Mouse (Mus musculus) E14TG2a.4 (cell line): Measurements from ENCODE around the gene Nuak2.
A peak's percentile ranks its signal among the peaks of the same experiment; 100 is the strongest.

Source experiments
- H3K27me3 ChIP-seq: 2 replicates; pipeline ENCODE4 v1.6.1; 2014; ENCODE audit warnings: low read length, control low read depth; ENCODE audit not compliant: insufficient read depth
- H3K36me3 ChIP-seq: 2 replicates; pipeline ENCODE4 v1.6.1; 2014; ENCODE audit warnings: low read length, control low read depth; ENCODE audit not compliant: insufficient read depth
- H3K4me1 ChIP-seq: replicated peaks from 2 replicates; pipeline ENCODE4 v1.6.1; 2014; ENCODE audit warnings: low read depth, low read length, control low read depth
- H3K4me3 ChIP-seq: replicated peaks from 2 replicates; pipeline ENCODE4 v1.5.1; 2014; ENCODE audit warnings: mild to moderate bottlenecking, low read length
- H3K9me3 ChIP-seq: 2 replicates; pipeline ENCODE4 v1.6.1; 2014; ENCODE audit warnings: low read length, control low read depth
- CTCF ChIP-seq: conservative IDR thresholded peaks from 2 replicates; pipeline ENCODE4 v1.5.1; 2014; ENCODE audit warnings: low read length
- NANOG ChIP-seq: IDR thresholded peaks from 2 replicates; pipeline ENCODE4 v1.6.1; 2014; ENCODE audit warnings: borderline replicate concordance, low read length, mixed read lengths
- POU5F1 ChIP-seq: IDR thresholded peaks from 2 replicates; pipeline ENCODE4 v1.6.1; 2014; ENCODE audit warnings: low read length, borderline replicate concordance

The Nuak2 gene

GRCm38 (mm10) chr1:132316625-132316994 lies 684 bp downstream of the Nuak2 start:
- Histone ChIP-seq H3K9me3 (no peaks in the 10 kb centered on the region), H3K36me3 (peaks cover 30% of the 10 kb centered on the region), H3K4me1 (peaks cover 57% of the 10 kb centered on the region), H3K27me3 (peaks cover 47% of the 10 kb centered on the region), H3K4me3 (peak overlapping the region; percentile 84)
- no peak for TF ChIP-seq CTCF
- no peak for TF ChIP-seq POU5F1
- TF ChIP-seq NANOG: no peak

- TF ChIP-seq CTCF (no peak), POU5F1 (no peak), NANOG (no peak)
- Histone ChIP-seq H3K27me3 (peaks cover 47% of the 10 kb centered on the region), H3K36me3 (peaks cover 30% of the 10 kb centered on the region), H3K4me1 (peaks cover 65% of the 10 kb centered on the region), H3K4me3 (no peak overlapping the region), H3K9me3 (no peaks in the 10 kb centered on the region)
Observed at GRCm38 (mm10) chr1:132317413-132317812, 1.5 kb downstream of the Nuak2 start.

- Histone ChIP-seq H3K27me3 (peaks cover 47% of the 10 kb centered on the region), H3K9me3 (no peaks in the 10 kb centered on the region), H3K4me3 (no peak overlapping the region), H3K4me1 (peaks cover 68% of the 10 kb centered on the region), H3K36me3 (peaks cover 30% of the 10 kb centered on the region)
- TF ChIP-seq POU5F1 (no peak), CTCF (no peak), NANOG (no peak)
Observed at GRCm38 (mm10) chr1:132317894-132318863, 2.3 kb downstream of the Nuak2 start.

GRCm38 (mm10) chr1:132319242-132319641 lies 3.3 kb downstream of the Nuak2 start:
- peaks cover 79% of the 10 kb centered on the region for H3K4me1 ChIP-seq
- no peak overlapping the region for H3K4me3 ChIP-seq
- peaks cover 39% of the 10 kb centered on the region for H3K27me3 ChIP-seq
- TF ChIP-seq CTCF (no peak), NANOG (no peak)
- peaks cover 30% of the 10 kb centered on the region for H3K36me3 ChIP-seq
- H3K9me3 ChIP-seq: no peaks in the 10 kb centered on the region

GRCm38 (mm10) chr1:132321821-132322580 lies 6.1 kb downstream of the Nuak2 start:
- peaks cover 93% of the 10 kb centered on the region for H3K4me1 ChIP-seq
- H3K27me3 ChIP-seq: peaks cover 13% of the 10 kb centered on the region
- peak overlapping the region; percentile 64 for H3K4me3 ChIP-seq
- peaks cover 54% of the 10 kb centered on the region for H3K36me3 ChIP-seq
- no peak for TF ChIP-seq NANOG
- no peak for TF ChIP-seq POU5F1
- no peak for TF ChIP-seq CTCF
- no peaks in the 10 kb centered on the region for H3K9me3 ChIP-seq

- no peak for TF ChIP-seq CTCF
- no peak for TF ChIP-seq POU5F1
- no peak for TF ChIP-seq NANOG
- peak overlapping the region; percentile 64 for H3K4me3 ChIP-seq
- peaks cover 4% of the 10 kb centered on the region; the same call in 1 of the 2 replicates for H3K27me3 ChIP-seq
- H3K9me3 ChIP-seq: no peaks in the 10 kb centered on the region
- H3K4me1 ChIP-seq: peaks cover 93% of the 10 kb centered on the region
- peaks cover 57% of the 10 kb centered on the region for H3K36me3 ChIP-seq
Observed at GRCm38 (mm10) chr1:132322711-132323542, 7.0 kb downstream of the Nuak2 start.

- Histone ChIP-seq H3K36me3 (peaks cover 67% of the 10 kb centered on the region), H3K4me1 (peaks cover 85% of the 10 kb centered on the region), H3K9me3 (no peaks in the 10 kb centered on the region), H3K4me3 (no peak overlapping the region), H3K27me3 (peaks cover 22% of the 10 kb centered on the region; the same call in 1 of the 2 replicates)
- no peak for TF ChIP-seq CTCF
- TF ChIP-seq NANOG: no peak
- TF ChIP-seq POU5F1: no peak
Observed at GRCm38 (mm10) chr1:132326777-132327176, 10.9 kb downstream of the Nuak2 start.

GRCm38 (mm10) chr1:132327477-132327876 lies 11.6 kb downstream of the Nuak2 start:
- Histone ChIP-seq H3K36me3 (peaks cover 74% of the 10 kb centered on the region), H3K9me3 (no peaks in the 10 kb centered on the region), H3K4me3 (no peak overlapping the region; the same call in 1 of the 2 replicates), H3K4me1 (peaks cover 85% of the 10 kb centered on the region), H3K27me3 (peaks cover 29% of the 10 kb centered on the region; the same call in 1 of the 2 replicates)
- no peak for TF ChIP-seq POU5F1
- TF ChIP-seq NANOG: no peak
- no peak for TF ChIP-seq CTCF
